Mouse (Mus musculus) kidney, adult 2 months (tissue): ENCODE results near the gene Eln.

Source experiments
- CTCF ChIP-seq: fragments of 200-500 bp; conservative IDR thresholded peaks from 2 replicates; pipeline ENCODE4 v1.5.1; 2011; ENCODE audit warnings: low read depth, mild to moderate bottlenecking, control low read depth, low read length, moderate library complexity, mixed read lengths; ENCODE audit not compliant: insufficient read depth, insufficient read length
- POLR2A ChIP-seq: fragments of 200-500 bp; IDR thresholded peaks from one replicate; pipeline ENCODE4 v1.6.1; 2011; ENCODE audit warnings: low read depth, low read length, control low read depth

DNA sequence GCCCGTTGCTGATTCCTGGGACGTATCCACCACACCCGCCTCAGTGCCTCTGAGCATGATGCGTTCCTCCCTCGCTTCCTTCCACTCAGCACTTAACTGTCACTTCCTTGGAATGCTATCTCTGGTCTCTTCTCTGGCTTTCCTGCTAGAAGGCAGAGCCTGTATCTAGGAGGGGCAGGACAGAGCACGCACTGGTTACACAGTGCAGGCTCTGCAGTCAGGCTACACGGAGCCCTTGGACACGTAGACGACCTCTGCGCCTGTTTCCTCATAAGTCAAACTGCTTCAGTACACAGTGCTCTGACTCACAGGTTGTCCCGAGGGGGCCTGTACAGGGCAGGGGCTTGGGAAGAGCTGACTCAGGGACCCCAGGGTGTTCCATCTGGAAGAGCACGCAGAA is 66.9 kb downstream of the Eln start:
- no peak for TF ChIP-seq CTCF
- TF ChIP-seq POLR2A = no peak
